Mouse (Mus musculus) midbrain, postnatal 0 days (tissue): ENCODE results near the gene March2. TPM values are rescaled to one million over a fixed set of nuclear protein-coding genes. Genes with fewer than 3 reads are reported as not detected.

Experiments
- ATAC-seq: fragments of 200-750 bp; cut with Nextera tagmentation; 2 replicates; pipeline ENCODE4 v1.8.0; 2017; ENCODE audit warnings: moderate number of reproducible peaks, mild to moderate bottlenecking, moderate TSS enrichment, moderate library complexity; ENCODE audit not compliant: low FRiP score
- DNase-seq: peaks from one replicate; pipeline ENCODE4 v3.0.0-alpha.2; 2015; ENCODE audit warnings: low spot score
- H3K27ac ChIP-seq: fragments of 300-500 bp; sonication (generic); 2 replicates; pipeline ENCODE4 v1.5.1; 2014; ENCODE audit warnings: low read depth, mild to moderate bottlenecking, low read length, mixed read lengths
- H3K27me3 ChIP-seq: fragments of 300-500 bp; sonication (generic); 2 replicates; pipeline ENCODE4 v1.6.1; 2014; ENCODE audit warnings: low read length, control low read depth, mixed read lengths; ENCODE audit not compliant: insufficient read depth
- H3K36me3 ChIP-seq: fragments of 300-500 bp; sonication (generic); 2 replicates; pipeline ENCODE4 v1.6.1; 2014; ENCODE audit warnings: low read length, control low read depth, mixed read lengths; ENCODE audit not compliant: insufficient read depth
- H3K4me1 ChIP-seq: fragments of 300-500 bp; sonication (generic); 2 replicates; pipeline ENCODE4 v1.6.1; 2014; ENCODE audit warnings: mild to moderate bottlenecking, control low read depth, antibody characterized with exemption, low read length, mixed read lengths; ENCODE audit not compliant: insufficient read depth
- H3K4me2 ChIP-seq: fragments of 300-500 bp; sonication (generic); 2 replicates; pipeline ENCODE4 v1.6.1; 2014; ENCODE audit warnings: low read depth, mild to moderate bottlenecking, low read length, mixed read lengths; ENCODE audit not compliant: poor library complexity, severe bottlenecking
- H3K4me3 ChIP-seq: fragments of 300-500 bp; sonication (generic); 2 replicates; pipeline ENCODE4 v1.5.1; 2014; ENCODE audit warnings: low read depth, mild to moderate bottlenecking, low read length, moderate library complexity
- H3K9ac ChIP-seq: fragments of 300-500 bp; sonication (generic); replicated peaks from 2 replicates; pipeline ENCODE4 v1.6.1; 2014; ENCODE audit warnings: mild to moderate bottlenecking, low read length, moderate library complexity, mixed read lengths; ENCODE audit not compliant: poor library complexity, severe bottlenecking
- H3K9me3 ChIP-seq: fragments of 300-500 bp; sonication (generic); 2 replicates; pipeline ENCODE4 v1.6.1; 2016; ENCODE audit warnings: low read length, control low read depth
- CTCF ChIP-seq: IDR thresholded peaks from 2 replicates; pipeline ENCODE4 v1.5.1; 2016; ENCODE audit warnings: antibody characterized with exemption, mild to moderate bottlenecking
- WGBS: fragments of 180-500 bp; shearing (Covaris S2); extraction: QIAGEN DNeasy Blood & Tissue Kit; methylation state at CpG from one replicate; pipeline ENCODE4 v1.1.7; 2014; 5-methylcytosine and 5-hydroxymethylcytosine counted together
- polyA plus RNA-seq: library from polyadenylated mRNA; unstranded; fragments of >200 nt; fragmentation: Nextera tagmentation; extraction: Ambion mirVana; gene quantifications from 2 replicates; pipeline ENCODE4 v1.2.1, GENCODE M21; 2015
- total RNA-seq: library from RNA; depleted of rRNA; stranded (reverse); fragments of >200 nt; gene quantifications from 2 replicates; pipeline ENCODE4 v1.2.3, GENCODE M21; 2014; rRNA removed

The March2 gene
- total RNA-seq (90.1 and 100 TPM in 2 replicates), polyA plus RNA-seq (65.2 and 65.9 TPM in 2 replicates)

GRCm38 (mm10) chr17:33718384-33718881 lies at the start of gene March2:
TSS of gene March2 (minus strand) at chr17:33718670.
- H3K36me3 ChIP-seq, result 0 out of 2 replicates have a peak, but pooled peaks cover 2% of the 10 kb centered on the region
- peak within 1 kb of the TSS; percentile 9; the same call in 1 of the 2 replicates for H3K27ac ChIP-seq
- H3K27me3 ChIP-seq, result no peaks in the 10 kb centered on the region
- peak within 1 kb of the TSS; percentile 84 for H3K9ac ChIP-seq
- DNase-seq (peak; percentile 97), ATAC-seq (peak; percentile 99)
- peak within 1 kb of the TSS; percentile 82 for H3K4me2 ChIP-seq
- H3K4me1 ChIP-seq, result no peaks in the 10 kb centered on the region
- under 1% methylated on average over 44 of the region's 46 CpGs for WGBS
- no peak for TF ChIP-seq CTCF
- H3K9me3 ChIP-seq, result no peaks in the 10 kb centered on the region
- H3K4me3 ChIP-seq, result peak within 1 kb of the TSS; percentile 85

GRCm38 (mm10) chr17:33766389-33766788 lies 47.9 kb upstream of the March2 start:
- 77% methylated on average over 3 of the region's 3 CpGs for WGBS
- H3K9ac ChIP-seq, result no peak overlapping the region
- no peak for TF ChIP-seq CTCF
- no peaks in the 10 kb centered on the region for H3K9me3 ChIP-seq
- H3K4me3 ChIP-seq, result no peak overlapping the region
- DNase-seq (no peak), ATAC-seq (no peak)
- no peak overlapping the region for H3K27ac ChIP-seq
- H3K36me3 ChIP-seq, result no peaks in the 10 kb centered on the region
- no peaks in the 10 kb centered on the region for H3K4me1 ChIP-seq
- peaks cover 2% of the 10 kb centered on the region; the same call in 1 of the 2 replicates for H3K27me3 ChIP-seq
- H3K4me2 ChIP-seq, result no peak overlapping the region

GRCm38 (mm10) chr17:33760255-33761165 lies 42.0 kb upstream of the March2 start, which contains the start of gene Rab11b:
TSS of gene Rab11b (minus strand) at chr17:33760530.
- Histone ChIP-seq H3K27ac (peak within 1 kb of the TSS; percentile 100), H3K4me3 (peak within 1 kb of the TSS; percentile 85), H3K4me2 (peak within 1 kb of the TSS; percentile 53), H3K9me3 (no peaks in the 10 kb centered on the region), H3K36me3 (no peaks in the 10 kb centered on the region), H3K9ac (peak within 1 kb of the TSS; percentile 98), H3K4me1 (peaks cover 22% of the 10 kb centered on the region), H3K27me3 (no peaks in the 10 kb centered on the region)
- peak; percentile 52 for TF ChIP-seq CTCF
- ATAC-seq (peak; percentile 99), DNase-seq (peak; percentile 100)
- WGBS, result 3% methylated on average over 35 of the region's 35 CpGs

GRCm38 (mm10) chr17:33759767-33760254 lies 41.3 kb upstream of the March2 start:
- Histone ChIP-seq H3K4me1 (peaks cover 25% of the 10 kb centered on the region), H3K27me3 (no peaks in the 10 kb centered on the region), H3K36me3 (no peaks in the 10 kb centered on the region), H3K9ac (peak overlapping the region; percentile 98), H3K9me3 (no peaks in the 10 kb centered on the region), H3K4me2 (peak overlapping the region; percentile 53), H3K27ac (peak overlapping the region; percentile 100), H3K4me3 (peak overlapping the region; percentile 85)
- peak; percentile 81 for DNase-seq
- peak; percentile 76 for ATAC-seq
- 1% methylated on average over 31 of the region's 38 CpGs for WGBS
- no peak for TF ChIP-seq CTCF

- Histone ChIP-seq H3K9me3 (no peaks in the 10 kb centered on the region), H3K27ac (peak overlapping the region; percentile 18; the same call in 1 of the 2 replicates), H3K9ac (no peak overlapping the region; the same call in 1 of the 2 replicates), H3K36me3 (no peaks in the 10 kb centered on the region), H3K4me3 (no peak overlapping the region), H3K4me2 (no peak overlapping the region), H3K4me1 (peaks cover 25% of the 10 kb centered on the region), H3K27me3 (no peaks in the 10 kb centered on the region)
- DNase-seq (no peak), ATAC-seq (no peak)
- WGBS, result 66% methylated on average over 4 of the region's 4 CpGs
- TF ChIP-seq CTCF, result no peak
Observed at GRCm38 (mm10) chr17:33757231-33757630, 38.8 kb upstream of the March2 start.
